Mouse (Mus musculus) gastrocnemius, adult 2 months (tissue): ENCODE results near the gene Sf3a1. TPM values are rescaled to one million over a fixed set of nuclear protein-coding genes. Genes with fewer than 3 reads are reported as not detected.
A peak's percentile ranks its signal among the peaks of the same experiment; 100 is the strongest.

Experiments
- DNase-seq: peaks from one replicate; pipeline ENCODE4 v3.0.0; 2022
- H3K27ac ChIP-seq: fragments of 200-600 bp; 2 replicates; pipeline ENCODE4 v1.8.1; 2022; ENCODE audit warnings: mild to moderate bottlenecking
- H3K4me3 ChIP-seq: fragments of 200-600 bp; 2 replicates; pipeline ENCODE4 v1.8.1; 2022; ENCODE audit warnings: mild to moderate bottlenecking, moderate library complexity
- CTCF ChIP-seq: fragments of 200-600 bp; IDR thresholded peaks from 2 replicates; pipeline ENCODE4 v1.8.1; 2022; ENCODE audit warnings: antibody characterized with exemption, mild to moderate bottlenecking, moderate library complexity
- intact Hi-C: fragments of 180-260 bp; cut with DNase I; formaldehyde crosslinking; loops from one replicate; pipeline ENCODE4 v1.15.1; 2025
- total RNA-seq, 2 experiments: library from RNA; stranded (reverse); gene quantifications; 2 replicates each; pipeline ENCODE4 v1.2.3; 2021

Sf3a1 gene
- total RNA-seq, 2 experiments from 2014 or later = 13.9 to 19.6 TPM

GRCm38 (mm10) chr11:4143281-4144062 is 16.7 kb upstream of the Sf3a1 start:
- no peak overlapping the region for H3K4me3 ChIP-seq
- TF ChIP-seq CTCF = no peak
- intact Hi-C loops = no loop called here
- no peak overlapping the region for H3K27ac ChIP-seq
- DNase-seq = no peak

GRCm38 (mm10) chr11:4146381-4146780 is 13.8 kb upstream of the Sf3a1 start:
- TF ChIP-seq CTCF = no peak
- intact Hi-C loops = no loop called here
- no peak overlapping the region for H3K4me3 ChIP-seq
- DNase-seq = peak; percentile 34
- no peak overlapping the region for H3K27ac ChIP-seq

- intact Hi-C loops = no loop called here
- H3K27ac ChIP-seq = peak overlapping the region; percentile 74; the same call in 1 of the 2 replicates
- H3K4me3 ChIP-seq = no peak overlapping the region
- TF ChIP-seq CTCF = no peak
- DNase-seq = no peak
Observed at GRCm38 (mm10) chr11:4147098-4147497, 13.1 kb upstream of the Sf3a1 start.

GRCm38 (mm10) chr11:4148120-4148519 is 12.0 kb upstream of the Sf3a1 start:
- intact Hi-C loops = no loop called here
- H3K27ac ChIP-seq = peak overlapping the region; percentile 74
- DNase-seq = no peak

GRCm38 (mm10) chr11:4148536-4149156 is 11.5 kb upstream of the Sf3a1 start:
- intact Hi-C loops = no loop called here
- H3K4me3 ChIP-seq = no peak overlapping the region; the same call in 1 of the 2 replicates
- DNase-seq = no peak
- no peak for TF ChIP-seq CTCF
- peak overlapping the region; percentile 74 for H3K27ac ChIP-seq

More at GRCm38 (mm10) chr11:4148120-4148519, 12.0 kb upstream of the Sf3a1 start:
- peak overlapping the region; percentile 2; the same call in 1 of the 2 replicates for H3K4me3 ChIP-seq
- TF ChIP-seq CTCF = no peak

- no peak overlapping the region for H3K4me3 ChIP-seq
- intact Hi-C loops = no loop called here
- no peak for TF ChIP-seq CTCF
- no peak for DNase-seq
- H3K27ac ChIP-seq = no peak overlapping the region
Observed at GRCm38 (mm10) chr11:4149886-4150285, 10.3 kb upstream of the Sf3a1 start.

- H3K27ac ChIP-seq = no peak overlapping the region
- DNase-seq = no peak
- no peak for TF ChIP-seq CTCF
- no peak overlapping the region for H3K4me3 ChIP-seq
- intact Hi-C loops = no loop called here
Observed at GRCm38 (mm10) chr11:4153694-4154093, 6.5 kb upstream of the Sf3a1 start.

- Histone ChIP-seq H3K4me3 (no peak overlapping the region), H3K27ac (no peak overlapping the region)
- TF ChIP-seq CTCF = no peak
- intact Hi-C loops = no loop called here
- DNase-seq = no peak
Observed at GRCm38 (mm10) chr11:4155641-4156040, 4.5 kb upstream of the Sf3a1 start.

- intact Hi-C loops = no loop called here
- Histone ChIP-seq H3K27ac (no peak overlapping the region), H3K4me3 (no peak overlapping the region)
- TF ChIP-seq CTCF = no peak
- no peak for DNase-seq
Observed at GRCm38 (mm10) chr11:4158676-4159075, 1.5 kb upstream of the Sf3a1 start.

GRCm38 (mm10) chr11:4160758-4161480 is 769 bp downstream of the Sf3a1 start:
- intact Hi-C loops = loop anchor here (1.0 to 10.0 kb wide), 2 partner anchors 26 to 54 kb away; partner anchors contain the start of genes Castor1 and Rnf215
- H3K4me3 ChIP-seq = peak overlapping the region; percentile 98
- TF ChIP-seq CTCF = no peak
- H3K27ac ChIP-seq = peak overlapping the region; percentile 89
- DNase-seq = no peak

- intact Hi-C loops = loop anchor here (10.0 kb wide), 1 partner anchor 50 kb away; the partner anchor contains the start of gene Castor1
- no peak for TF ChIP-seq CTCF
- no peak overlapping the region for H3K4me3 ChIP-seq
- no peak for DNase-seq
- no peak overlapping the region for H3K27ac ChIP-seq
Observed at GRCm38 (mm10) chr11:4164701-4165100, 4.6 kb downstream of the Sf3a1 start.

- intact Hi-C loops = loop anchor here (10.0 kb wide), 1 partner anchor 48 kb away; the partner anchor contains the start of gene Castor1
- no peak for TF ChIP-seq CTCF
- H3K27ac ChIP-seq = no peak overlapping the region
- H3K4me3 ChIP-seq = no peak overlapping the region
- DNase-seq = no peak
Observed at GRCm38 (mm10) chr11:4166467-4167090, 6.4 kb downstream of the Sf3a1 start.
